Mouse (Mus musculus) CH12.LX (cell line): ENCODE data around the gene Pelo. TPM values are rescaled to one million over a fixed set of nuclear protein-coding genes. Genes with fewer than 3 reads are reported as not detected.

Source experiments
- DNase-seq: peaks from one replicate; pipeline ENCODE4 v3.0.0-alpha.2; 2013; ENCODE audit errors: extremely low read depth
- H3K27ac ChIP-seq: 2 replicates; pipeline ENCODE4 v1.5.1; 2012; ENCODE audit warnings: low read depth, mild to moderate bottlenecking, control low read depth, moderate library complexity; ENCODE audit not compliant: insufficient read depth
- H3K27me3 ChIP-seq: replicated peaks from 2 replicates; pipeline ENCODE3; 2012; ENCODE audit warnings: inconsistent platforms
- H3K36me3 ChIP-seq, 2 experiments: replicated peaks in 1 of 2; 2 replicates each; pipeline versions ENCODE3 to v1.6.1; 2012; ENCODE audit warnings: inconsistent platforms in 1 of 2, low read length in 1 of 2, mild to moderate bottlenecking in 1 of 2, mixed read lengths in 1 of 2, moderate library complexity in 1 of 2; ENCODE audit not compliant: control insufficient read depth in 1 of 2, insufficient read depth in 1 of 2
- H3K4me1 ChIP-seq, 2 experiments: 2 replicates each; pipeline ENCODE4 v1.6.1; 2012; ENCODE audit warnings: inconsistent platforms in 1 of 2, moderate library complexity in 1 of 2; ENCODE audit not compliant: insufficient read depth in 2 of 2, control insufficient read depth in 1 of 2
- H3K4me2 ChIP-seq: 2 replicates; pipeline ENCODE4 v1.6.1; 2012; ENCODE audit warnings: low read depth, mild to moderate bottlenecking, control low read depth; ENCODE audit not compliant: poor library complexity, insufficient read depth, severe bottlenecking
- H3K4me3 ChIP-seq, 3 experiments: fragments of 150-350 bp in 1 of 3; sonication (generic) in 1 of 3; replicated peaks in 1 of 3; 2 replicates each; pipeline versions ENCODE3 to v1.5.1; 2011 to 2012; ENCODE audit warnings: low read depth in 2 of 3, low read length in 2 of 3, mild to moderate bottlenecking in 2 of 3, moderate library complexity in 2 of 3, control low read depth in 1 of 3, improper control_type of control experiment in 1 of 3, inconsistent platforms in 1 of 3, mixed read lengths in 1 of 3; ENCODE audit not compliant: poor library complexity in 1 of 3
- H3K79me2 ChIP-seq: replicated peaks from 2 replicates; pipeline ENCODE4 v1.6.1; 2012; ENCODE audit warnings: mild to moderate bottlenecking, moderate library complexity; ENCODE audit not compliant: control insufficient read depth, poor library complexity, insufficient read depth, severe bottlenecking; ENCODE audit errors: extremely low read depth
- H3K9ac ChIP-seq: 2 replicates; pipeline ENCODE4 v1.6.1; 2012; ENCODE audit warnings: low read depth, mild to moderate bottlenecking, control low read depth, moderate library complexity; ENCODE audit not compliant: insufficient read depth
- H3K9me3 ChIP-seq: replicated peaks from 2 replicates; pipeline ENCODE3; 2012; ENCODE audit warnings: low read length, inconsistent platforms, mixed read lengths
- BHLHE40 ChIP-seq: IDR thresholded peaks from 2 replicates; pipeline ENCODE4 v1.6.1; 2011; ENCODE audit warnings: mild to moderate bottlenecking, low read depth, low read length, improper control_type of control experiment
- CHD1 ChIP-seq: IDR thresholded peaks from 2 replicates; pipeline ENCODE4 v1.6.1; 2012; ENCODE audit warnings: low read depth, low read length, improper control_type of control experiment, inconsistent platforms
- CHD2 ChIP-seq: IDR thresholded peaks from 2 replicates; pipeline ENCODE4 v1.6.1; 2011; ENCODE audit warnings: low read length, improper control_type of control experiment
- CTCF ChIP-seq, 2 experiments: IDR thresholded peaks in 1 of 2; conservative IDR thresholded peaks in 1 of 2; 2 replicates each; pipeline ENCODE4 v1.5.1; 2011 to 2012; ENCODE audit warnings: low read depth in 2 of 2, low read length in 2 of 2, improper control_type of control experiment in 1 of 2, inconsistent platforms in 1 of 2, mild to moderate bottlenecking in 1 of 2, moderate library complexity in 1 of 2
- E2F4 ChIP-seq: IDR thresholded peaks from 2 replicates; pipeline ENCODE4 v1.6.1; 2011; ENCODE audit warnings: low read depth, low read length, improper control_type of control experiment; ENCODE audit not compliant: insufficient replicate concordance
- ELF1 ChIP-seq: IDR thresholded peaks from 2 replicates; pipeline ENCODE4 v1.6.1; 2014; ENCODE audit warnings: low read depth, mild to moderate bottlenecking, inconsistent platforms, low read length, improper control_type of control experiment
- ETS1 ChIP-seq: conservative IDR thresholded peaks from 2 replicates; pipeline ENCODE4 v1.6.1; 2012; ENCODE audit warnings: low read depth, mild to moderate bottlenecking, inconsistent platforms, low read length, improper control_type of control experiment, moderate library complexity
- HCFC1 ChIP-seq: IDR thresholded peaks from 2 replicates; pipeline ENCODE4 v1.6.1; 2012; ENCODE audit warnings: low read depth, mild to moderate bottlenecking, inconsistent platforms, low read length, improper control_type of control experiment
- IRF4 ChIP-seq: IDR thresholded peaks from 2 replicates; pipeline ENCODE4 v1.6.1; 2014; ENCODE audit warnings: low read depth, mild to moderate bottlenecking, inconsistent platforms, low read length, improper control_type of control experiment
- JUN ChIP-seq: IDR thresholded peaks from 2 replicates; pipeline ENCODE4 v1.6.1; 2011; ENCODE audit warnings: low read depth, mild to moderate bottlenecking, low read length, improper control_type of control experiment, moderate library complexity; ENCODE audit not compliant: insufficient read depth
- MAFK ChIP-seq: IDR thresholded peaks from 2 replicates; pipeline ENCODE4 v1.6.1; 2011; ENCODE audit warnings: low read length, improper control_type of control experiment; ENCODE audit not compliant: insufficient replicate concordance
- MAX ChIP-seq: IDR thresholded peaks from 2 replicates; pipeline ENCODE4 v1.6.1; 2011; ENCODE audit warnings: low read length, improper control_type of control experiment
- MEF2A ChIP-seq: IDR thresholded peaks from 2 replicates; pipeline ENCODE4 v1.6.1; 2014; ENCODE audit warnings: low read depth, mild to moderate bottlenecking, inconsistent platforms, low read length, improper control_type of control experiment, borderline replicate concordance
- MXI1 ChIP-seq: IDR thresholded peaks from 2 replicates; pipeline ENCODE4 v1.6.1; 2011; ENCODE audit warnings: mild to moderate bottlenecking, low read depth, low read length, improper control_type of control experiment
- MYC ChIP-seq: IDR thresholded peaks from 2 replicates; pipeline ENCODE4 v1.6.1; 2011; ENCODE audit warnings: low read depth, mild to moderate bottlenecking, improper control_type of control experiment, low read length
- NELFE ChIP-seq: IDR thresholded peaks from 2 replicates; pipeline ENCODE4 v1.6.1; 2011; ENCODE audit warnings: low read depth, low read length, improper control_type of control experiment
- NRF1 ChIP-seq: IDR thresholded peaks from 2 replicates; pipeline ENCODE4 v1.6.1; 2014; ENCODE audit warnings: low read depth, mild to moderate bottlenecking, inconsistent platforms, low read length, improper control_type of control experiment, moderate library complexity
- PAX5 ChIP-seq: IDR thresholded peaks from 2 replicates; pipeline ENCODE4 v1.6.1; 2012; ENCODE audit warnings: low read length, inconsistent platforms, mixed read lengths
- RAD21 ChIP-seq: IDR thresholded peaks from 2 replicates; pipeline ENCODE4 v1.6.1; 2011; ENCODE audit warnings: low read depth, mild to moderate bottlenecking, low read length, improper control_type of control experiment, moderate library complexity
- SMC3 ChIP-seq: IDR thresholded peaks from 2 replicates; pipeline ENCODE4 v1.6.1; 2011; ENCODE audit warnings: low read depth, low read length, improper control_type of control experiment
- UBTF ChIP-seq: IDR thresholded peaks from 2 replicates; pipeline ENCODE4 v1.6.1; 2012; ENCODE audit warnings: low read depth, mild to moderate bottlenecking, inconsistent platforms, low read length, improper control_type of control experiment, moderate library complexity
- ZC3H11A ChIP-seq: IDR thresholded peaks from 2 replicates; pipeline ENCODE4 v1.6.1; 2012; ENCODE audit warnings: low read depth, mild to moderate bottlenecking, inconsistent platforms, low read length, improper control_type of control experiment
- ZKSCAN1 ChIP-seq: IDR thresholded peaks from 2 replicates; pipeline ENCODE4 v1.6.1; 2012; ENCODE audit warnings: low read depth, inconsistent platforms, low read length, improper control_type of control experiment, borderline replicate concordance
- dilution Hi-C: fragments of 300-500 bp; cut with MboI; formaldehyde crosslinking; loops from 2 replicates; pipeline ENCODE4 v1.14.3; 2020; ENCODE audit warnings: low sequenced_read_pairs; ENCODE audit not compliant: extremely low pct_unique_long_range_greater_than_20kb, extremely low pct_ligation_motif_present
- in situ Hi-C: fragments of 300-500 bp; cut with MboI; formaldehyde crosslinking; loops from 3 replicates; pipeline ENCODE4 v1.14.3; 2019; ENCODE audit warnings: low sequenced_read_pairs, low pct_ligation_motif_present, low pct_unique_long_range_greater_than_20kb, mixed read lengths
- polyA plus RNA-seq: library from polyadenylated mRNA; unstranded; fragments of >175 nt; gene quantifications from 2 replicates; pipeline ENCODE4 v1.2.1, GENCODE M21; 2012; ENCODE audit warnings: low read depth; ENCODE audit not compliant: insufficient read length
- total RNA-seq, 2 experiments: library from RNA; depleted of rRNA; stranded (reverse); fragments of 300-350 nt in 1 of 2; fragments of >200 nt in 1 of 2; gene quantifications; 2 replicates each; pipeline ENCODE4 v1.2.3; 2012 to 2014

Gene Pelo
- total and polyA plus RNA-seq, 3 experiments: 18.9 to 46.0 (median 29.7) TPM

DNA sequence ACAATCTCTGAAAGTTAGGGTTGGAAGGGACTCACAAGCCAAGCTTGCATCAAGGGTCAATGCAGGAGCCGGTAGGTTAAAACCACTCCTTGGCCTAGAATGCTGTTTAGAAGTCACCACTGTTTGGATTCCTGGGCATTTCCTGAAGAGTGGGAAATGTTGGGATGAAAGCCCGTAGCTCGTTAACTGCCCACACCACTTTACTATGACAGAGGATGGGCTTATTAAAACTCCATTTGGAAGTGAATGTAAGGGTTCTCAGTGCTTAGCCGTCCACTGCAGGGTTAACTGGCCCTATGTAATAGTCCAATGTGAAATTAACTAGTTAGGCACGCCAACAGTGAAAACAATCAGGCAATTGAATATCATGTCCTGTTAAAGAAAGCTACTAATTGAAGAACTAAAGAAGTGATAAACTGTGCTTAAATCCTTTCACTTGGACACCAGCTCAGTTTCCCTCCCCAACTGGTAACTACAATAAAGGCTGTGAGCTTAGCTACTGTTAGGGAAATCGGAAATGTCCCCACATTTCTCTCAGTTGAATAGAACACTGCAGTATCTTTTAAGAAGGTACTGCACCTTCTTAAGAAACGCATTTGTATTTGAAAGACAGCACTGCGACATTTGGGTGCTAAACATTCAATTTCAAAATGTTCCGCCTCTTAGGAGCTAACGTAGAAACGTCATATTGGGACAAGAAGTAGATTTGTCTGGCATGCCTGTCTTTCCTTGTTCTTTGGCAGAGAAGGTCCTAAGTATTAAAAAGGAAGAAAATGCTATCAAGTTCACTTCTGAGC lies 10.6 kb upstream of the Pelo start:
- DNase-seq: no peak
- Histone ChIP-seq H3K9me3 (peaks cover 2% of the 10 kb centered on the region), H3K79me2 (no peaks in the 10 kb centered on the region), H3K4me2 (no peak overlapping the region), H3K27ac (no peak overlapping the region), H3K9ac (no peak overlapping the region), H3K4me3 (no peak overlapping the region), H3K36me3 (no peaks in the 10 kb centered on the region), H3K27me3 (no peaks in the 10 kb centered on the region), H3K4me1 (peaks cover 3 to 10% of the 10 kb centered on the region in 2 experiments; a peak in 3 of 4 replicates)
- TF ChIP-seq IRF4 (no peak), MXI1 (no peak), HCFC1 (no peak), CHD1 (no peak), ZC3H11A (no peak), ETS1 (no peak), SMC3 (no peak), BHLHE40 (no peak), CHD2 (no peak)
- in situ Hi-C loops: no loop called here
- dilution Hi-C loops: no loop called here

DNA sequence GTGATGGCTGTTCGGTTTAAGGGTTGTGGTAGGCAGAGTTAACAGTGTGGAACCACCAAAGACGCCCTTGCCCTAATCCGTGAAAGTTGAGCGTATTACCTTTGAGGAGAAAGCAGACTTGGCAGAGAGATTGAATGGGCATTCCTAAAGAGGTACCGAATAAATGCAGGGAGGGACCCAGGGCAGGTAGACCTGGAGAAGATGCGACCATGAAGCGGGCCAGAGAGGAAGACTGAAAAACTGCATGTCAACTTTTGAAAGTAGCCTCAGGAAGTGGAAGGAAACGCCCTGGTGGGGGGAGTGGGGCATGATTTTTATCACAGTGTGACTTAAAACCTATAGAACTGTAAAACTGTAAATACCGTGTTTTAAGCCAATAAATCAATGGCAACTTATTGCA lies 9.4 kb upstream of the Pelo start:
- Histone ChIP-seq H3K36me3 (no peaks in the 10 kb centered on the region), H3K4me2 (no peak overlapping the region), H3K79me2 (no peaks in the 10 kb centered on the region), H3K4me1 (peaks cover 3 to 10% of the 10 kb centered on the region in 2 experiments; a peak in 3 of 4 replicates), H3K27ac (no peak overlapping the region), H3K27me3 (no peaks in the 10 kb centered on the region), H3K4me3 (no peak overlapping the region), H3K9ac (no peak overlapping the region), H3K9me3 (peaks cover 2% of the 10 kb centered on the region)
- TF ChIP-seq IRF4: no peak
- no peak for TF ChIP-seq RAD21
- TF ChIP-seq MYC: no peak
- TF ChIP-seq MEF2A: no peak
- TF ChIP-seq ELF1: no peak
- TF ChIP-seq JUN: no peak
- TF ChIP-seq UBTF: no peak
- TF ChIP-seq BHLHE40: no peak
- TF ChIP-seq NELFE: no peak
- no peak for TF ChIP-seq PAX5
- no peak for TF ChIP-seq ZC3H11A
- TF ChIP-seq MAFK: no peak
- no peak for TF ChIP-seq SMC3
- no peak for TF ChIP-seq ETS1
- no peak for TF ChIP-seq MAX
- TF ChIP-seq ZKSCAN1: no peak
- no peak for TF ChIP-seq E2F4
- no peak for TF ChIP-seq NRF1
- no peak for TF ChIP-seq CTCF (conservative IDR thresholded peaks at IDR 0.05 in 1 of 2, IDR thresholded peaks at IDR 0.05 in 1 of 2; ENCODE audit: low read depth in 2 of 2, low read length in 2 of 2)
- no peak for TF ChIP-seq CHD2
- in situ Hi-C loops: no loop called here
- DNase-seq: no peak
- dilution Hi-C loops: no loop called here
